Mouse (Mus musculus): ENCODE measurements around the gene Otoa. TPM values are rescaled to one million over a fixed set of nuclear protein-coding genes. Genes with fewer than 3 reads are reported as not detected.

Gene Otoa
- polyA plus RNA-seq, 1 experiment: 0.55 TPM

- Histone ChIP-seq H3K4me1 (ENCODE audit: control insufficient read depth, insufficient read depth, low read length) (no peaks in the 10 kb centered on the region), H3K27ac (ENCODE audit: insufficient read depth, low read depth, low read length) (no peak overlapping the region), H3K4me3 (ENCODE audit: insufficient read depth, low read depth, low read length) (no peak overlapping the region), H3K36me3 (ENCODE audit: control insufficient read depth, insufficient read depth, low read length) (no peaks in the 10 kb centered on the region), H3K27me3 (replicated peaks; ENCODE audit: control insufficient read depth, insufficient read depth, low read length) (no peaks in the 10 kb centered on the region)
- no peak for TF ChIP-seq CTCF (conservative IDR thresholded peaks at IDR 0.05; ENCODE audit: insufficient read depth, insufficient read length, low read depth, low read length)
- TF ChIP-seq POLR2A (IDR thresholded peaks at IDR 0.05; ENCODE audit: low read depth, low read length): no peak
- WGBS: 93% methylated on average over 4 of the region's 4 CpGs
- no peak for DNase-seq
These were observed 10.2 kb upstream of the Otoa start for GRCm38 (mm10) chr7:121071276-121071675.

- no peak for TF ChIP-seq POLR2A (IDR thresholded peaks at IDR 0.05; ENCODE audit: low read depth, low read length)
- no peak for TF ChIP-seq CTCF (conservative IDR thresholded peaks at IDR 0.05; ENCODE audit: insufficient read depth, insufficient read length, low read depth, low read length)
- WGBS: 64% methylated on average over 5 of the region's 5 CpGs
These were observed 8.9 kb upstream of the Otoa start for GRCm38 (mm10) chr7:121072506-121072905.

GRCm38 (mm10) chr7:121074281-121074680 is 7.2 kb upstream of the Otoa start, which contains the start of gene Igsf6:
TSS of gene Igsf6 (minus strand) at chr7:121074572.
- H3K27me3 ChIP-seq (replicated peaks; ENCODE audit: control insufficient read depth, insufficient read depth, low read length): no peaks in the 10 kb centered on the region
- peak; percentile 44 for DNase-seq
- WGBS: 42% methylated on average over 11 of the region's 11 CpGs

More at GRCm38 (mm10) chr7:121072506-121072905, 8.9 kb upstream of the Otoa start:
- H3K4me1 ChIP-seq (ENCODE audit: control insufficient read depth, insufficient read depth, low read length): no peaks in the 10 kb centered on the region
- no peak overlapping the region for H3K4me3 ChIP-seq (ENCODE audit: insufficient read depth, low read depth, low read length)
- H3K36me3 ChIP-seq (ENCODE audit: control insufficient read depth, insufficient read depth, low read length): no peaks in the 10 kb centered on the region
- H3K27me3 ChIP-seq (replicated peaks; ENCODE audit: control insufficient read depth, insufficient read depth, low read length): no peaks in the 10 kb centered on the region
- DNase-seq: no peak
- H3K27ac ChIP-seq (ENCODE audit: insufficient read depth, low read depth, low read length): no peak overlapping the region

GRCm38 (mm10) chr7:121074801-121075400 is 6.5 kb upstream of the Otoa start:
- no peak for DNase-seq
- Histone ChIP-seq H3K4me1 (ENCODE audit: control insufficient read depth, insufficient read depth, low read length) (no peaks in the 10 kb centered on the region), H3K27ac (ENCODE audit: insufficient read depth, low read depth, low read length) (no peak overlapping the region), H3K4me3 (ENCODE audit: insufficient read depth, low read depth, low read length) (no peak overlapping the region), H3K27me3 (replicated peaks; ENCODE audit: control insufficient read depth, insufficient read depth, low read length) (no peaks in the 10 kb centered on the region), H3K36me3 (ENCODE audit: control insufficient read depth, insufficient read depth, low read length) (no peaks in the 10 kb centered on the region)
- no peak for TF ChIP-seq POLR2A (IDR thresholded peaks at IDR 0.05; ENCODE audit: low read depth, low read length)
- WGBS: 63% methylated on average over 6 of the region's 6 CpGs

More at GRCm38 (mm10) chr7:121074281-121074680, 7.2 kb upstream of the Otoa start, which contains the start of gene Igsf6:
- H3K27ac ChIP-seq (ENCODE audit: insufficient read depth, low read depth, low read length): no peak within 1 kb of the TSS
- TF ChIP-seq CTCF (conservative IDR thresholded peaks at IDR 0.05; ENCODE audit: insufficient read depth, insufficient read length, low read depth, low read length) (no peak), POLR2A (IDR thresholded peaks at IDR 0.05; ENCODE audit: low read depth, low read length) (no peak)
- H3K4me3 ChIP-seq (ENCODE audit: insufficient read depth, low read depth, low read length): no peak within 1 kb of the TSS
- H3K4me1 ChIP-seq (ENCODE audit: control insufficient read depth, insufficient read depth, low read length): no peaks in the 10 kb centered on the region
- H3K36me3 ChIP-seq (ENCODE audit: control insufficient read depth, insufficient read depth, low read length): no peaks in the 10 kb centered on the region

- 73% methylated on average over 5 of the region's 5 CpGs for WGBS
- TF ChIP-seq CTCF (conservative IDR thresholded peaks at IDR 0.05; ENCODE audit: insufficient read depth, insufficient read length, low read depth, low read length) (no peak), POLR2A (IDR thresholded peaks at IDR 0.05; ENCODE audit: low read depth, low read length) (no peak)
- H3K4me3 ChIP-seq (ENCODE audit: insufficient read depth, low read depth, low read length): no peak overlapping the region
- no peak for DNase-seq
- H3K27me3 ChIP-seq (replicated peaks; ENCODE audit: control insufficient read depth, insufficient read depth, low read length): no peaks in the 10 kb centered on the region
- no peaks in the 10 kb centered on the region for H3K4me1 ChIP-seq (ENCODE audit: control insufficient read depth, insufficient read depth, low read length)
- H3K36me3 ChIP-seq (ENCODE audit: control insufficient read depth, insufficient read depth, low read length): no peaks in the 10 kb centered on the region
- no peak overlapping the region for H3K27ac ChIP-seq (ENCODE audit: insufficient read depth, low read depth, low read length)
These were observed 6.0 kb upstream of the Otoa start for GRCm38 (mm10) chr7:121075416-121075815.

- Histone ChIP-seq H3K4me1 (ENCODE audit: control insufficient read depth, insufficient read depth, low read length) (no peaks in the 10 kb centered on the region), H3K27me3 (replicated peaks; ENCODE audit: control insufficient read depth, insufficient read depth, low read length) (no peaks in the 10 kb centered on the region), H3K36me3 (ENCODE audit: control insufficient read depth, insufficient read depth, low read length) (no peaks in the 10 kb centered on the region), H3K4me3 (ENCODE audit: insufficient read depth, low read depth, low read length) (no peak overlapping the region), H3K27ac (ENCODE audit: insufficient read depth, low read depth, low read length) (no peak overlapping the region)
- DNase-seq: no peak
- no peak for TF ChIP-seq CTCF (conservative IDR thresholded peaks at IDR 0.05; ENCODE audit: insufficient read depth, insufficient read length, low read depth, low read length)
- no peak for TF ChIP-seq POLR2A (IDR thresholded peaks at IDR 0.05; ENCODE audit: low read depth, low read length)
- 82% methylated on average over 6 of the region's 6 CpGs for WGBS
These were observed 4.1 kb upstream of the Otoa start for GRCm38 (mm10) chr7:121077311-121077710.

- Histone ChIP-seq H3K36me3 (ENCODE audit: control insufficient read depth, insufficient read depth, low read length) (no peaks in the 10 kb centered on the region), H3K4me1 (ENCODE audit: control insufficient read depth, insufficient read depth, low read length) (no peaks in the 10 kb centered on the region), H3K4me3 (ENCODE audit: insufficient read depth, low read depth, low read length) (no peak overlapping the region), H3K27ac (ENCODE audit: insufficient read depth, low read depth, low read length) (no peak overlapping the region), H3K27me3 (replicated peaks; ENCODE audit: control insufficient read depth, insufficient read depth, low read length) (no peaks in the 10 kb centered on the region)
- peak; percentile 74 for DNase-seq
- 16% methylated on average over 5 of the region's 5 CpGs for WGBS
- TF ChIP-seq CTCF (conservative IDR thresholded peaks at IDR 0.05; ENCODE audit: insufficient read depth, insufficient read length, low read depth, low read length) (peak; percentile 51), POLR2A (IDR thresholded peaks at IDR 0.05; ENCODE audit: low read depth, low read length) (no peak)
These were observed 3.6 kb upstream of the Otoa start for GRCm38 (mm10) chr7:121077829-121078228.

Data from kidney, adult 2 months (tissue).